Mouse (Mus musculus) liver, embryonic 13.5 days (tissue): ENCODE results near the gene Mypop. TPM values are rescaled to one million over a fixed set of nuclear protein-coding genes. Genes with fewer than 3 reads are reported as not detected.
A peak's percentile ranks its signal among the peaks of the same experiment; 100 is the strongest.

Source experiments
- ATAC-seq: fragments of 200-750 bp; cut with Nextera tagmentation; 2 replicates; pipeline ENCODE4 v1.8.0; 2017; ENCODE audit warnings: low read depth, mild to moderate bottlenecking, moderate number of reproducible peaks, moderate library complexity
- DNase-seq: peaks from one replicate; pipeline ENCODE4 v3.0.0; 2022
- H3K27ac ChIP-seq: fragments of 300-500 bp; sonication (generic); 2 replicates; pipeline ENCODE4 v1.5.1; 2015; ENCODE audit warnings: moderate library complexity, mild to moderate bottlenecking, inconsistent platforms
- H3K27me3 ChIP-seq: fragments of 300-500 bp; sonication (generic); 2 replicates; pipeline ENCODE4 v1.6.1; 2015; ENCODE audit warnings: mild to moderate bottlenecking, inconsistent platforms
- H3K36me3 ChIP-seq: fragments of 300-500 bp; sonication (generic); 2 replicates; pipeline ENCODE4 v1.6.1; 2015; ENCODE audit warnings: mild to moderate bottlenecking, inconsistent platforms
- H3K4me1 ChIP-seq: fragments of 300-500 bp; sonication (generic); replicated peaks from 2 replicates; pipeline ENCODE4 v1.6.1; 2015; ENCODE audit warnings: inconsistent platforms
- H3K4me2 ChIP-seq: fragments of 300-500 bp; sonication (generic); 2 replicates; pipeline ENCODE4 v1.6.1; 2015; ENCODE audit warnings: inconsistent platforms, mild to moderate bottlenecking, moderate library complexity
- H3K4me3 ChIP-seq: fragments of 300-500 bp; sonication (generic); replicated peaks from 2 replicates; pipeline ENCODE4 v1.5.1; 2015; ENCODE audit warnings: mild to moderate bottlenecking, inconsistent platforms
- H3K9ac ChIP-seq: fragments of 300-500 bp; sonication (generic); 2 replicates; pipeline ENCODE4 v1.6.1; 2015; ENCODE audit warnings: mild to moderate bottlenecking, inconsistent platforms
- H3K9me3 ChIP-seq: fragments of 300-500 bp; sonication (generic); replicated peaks from 2 replicates; pipeline ENCODE4 v1.6.1; 2016; ENCODE audit warnings: inconsistent platforms
- WGBS: fragments of 180-500 bp; shearing (Covaris S2); methylation state at CpG from one replicate; pipeline ENCODE4 v1.1.7; 2015; ENCODE audit not compliant: insufficient replicate concordance; 5-methylcytosine and 5-hydroxymethylcytosine counted together
- polyA plus RNA-seq: library from polyadenylated mRNA; unstranded; fragments of >200 nt; fragmentation: Nextera tagmentation; extraction: Ambion mirVana; gene quantifications from 2 replicates; pipeline ENCODE4 v1.2.1, GENCODE M21; 2015

The Mypop gene
- polyA plus RNA-seq, 1 experiment from 2014 or later = 0.37 TPM

DNA sequence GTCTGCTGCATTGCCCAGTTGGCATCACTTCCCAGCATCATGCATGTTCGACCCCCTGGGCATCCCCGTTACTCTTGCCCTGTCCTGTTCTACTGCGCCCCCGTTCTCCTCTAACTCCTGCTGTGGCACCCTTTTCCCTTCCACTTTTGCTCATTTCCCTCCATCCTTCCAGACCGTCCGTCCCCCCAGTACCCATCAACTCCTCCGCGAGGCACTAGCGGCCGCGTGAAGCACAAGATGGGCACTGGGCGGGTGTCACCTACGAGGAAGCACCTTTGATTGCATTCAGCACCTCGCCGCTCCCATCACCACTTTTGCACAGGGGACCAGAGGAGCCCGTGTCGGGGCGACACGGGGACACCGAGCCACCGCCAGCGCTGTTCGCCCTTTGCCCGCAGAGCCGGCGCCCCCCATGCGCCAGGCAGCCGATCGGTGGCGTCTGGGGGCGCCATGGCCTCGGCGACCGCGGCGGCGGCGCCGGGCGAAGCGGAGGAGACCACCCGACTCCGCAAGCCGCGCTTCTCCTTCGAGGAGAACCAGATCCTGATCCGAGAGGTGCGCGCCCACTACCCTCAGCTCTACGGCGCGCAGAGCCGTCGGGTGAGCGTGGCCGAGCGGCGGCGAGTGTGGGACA, 732 bp downstream of the Mypop start:
- DNase-seq = no peak
- Histone ChIP-seq H3K27ac (no peak overlapping the region), H3K9ac (peak overlapping the region; percentile 52)

DNA sequence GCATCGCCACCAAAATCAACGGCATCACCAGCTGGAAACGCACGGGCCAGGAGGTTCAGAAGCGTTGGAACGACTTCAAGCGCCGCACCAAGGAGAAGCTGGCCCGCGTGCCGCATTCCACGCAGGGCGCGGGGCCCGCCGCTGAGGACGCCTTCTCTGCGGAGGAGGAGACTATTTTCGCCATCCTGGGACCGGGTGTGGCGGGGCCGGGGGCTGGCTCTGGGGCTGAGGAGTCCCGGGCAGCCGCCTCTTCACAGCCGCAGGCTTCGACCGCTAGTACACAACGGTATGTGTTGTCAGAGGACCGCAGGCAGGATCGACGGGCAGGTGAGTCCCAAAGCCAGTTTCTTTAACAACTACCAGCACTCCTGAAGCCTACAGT, 1.2 kb downstream of the Mypop start:
- no peaks in the 10 kb centered on the region for H3K9me3 ChIP-seq
- peak overlapping the region; percentile 75 for H3K4me2 ChIP-seq
- ATAC-seq (no peak), DNase-seq (no peak)
- H3K4me1 ChIP-seq = peaks cover 23% of the 10 kb centered on the region
- peaks cover 72% of the 10 kb centered on the region for H3K27me3 ChIP-seq
- no peak overlapping the region for H3K27ac ChIP-seq
- peak overlapping the region; percentile 58 for H3K4me3 ChIP-seq
- H3K36me3 ChIP-seq = 0 out of 2 replicates have a peak, but pooled peaks cover 4% of the 10 kb centered on the region
- peak overlapping the region; percentile 52; the same call in 1 of the 2 replicates for H3K9ac ChIP-seq
- 4% methylated on average over 31 of the region's 31 CpGs for WGBS

More for the DNA sequence above, 732 bp downstream of the Mypop start:
- ATAC-seq = no peak
- H3K36me3 ChIP-seq = 0 out of 2 replicates have a peak, but pooled peaks cover 4% of the 10 kb centered on the region
- H3K4me2 ChIP-seq = peak overlapping the region; percentile 75
- under 1% methylated on average over 59 of the region's 59 CpGs for WGBS
- H3K27me3 ChIP-seq = peaks cover 74% of the 10 kb centered on the region
- H3K4me1 ChIP-seq = peaks cover 23% of the 10 kb centered on the region
- H3K4me3 ChIP-seq = peak overlapping the region; percentile 58
- no peaks in the 10 kb centered on the region for H3K9me3 ChIP-seq

DNA sequence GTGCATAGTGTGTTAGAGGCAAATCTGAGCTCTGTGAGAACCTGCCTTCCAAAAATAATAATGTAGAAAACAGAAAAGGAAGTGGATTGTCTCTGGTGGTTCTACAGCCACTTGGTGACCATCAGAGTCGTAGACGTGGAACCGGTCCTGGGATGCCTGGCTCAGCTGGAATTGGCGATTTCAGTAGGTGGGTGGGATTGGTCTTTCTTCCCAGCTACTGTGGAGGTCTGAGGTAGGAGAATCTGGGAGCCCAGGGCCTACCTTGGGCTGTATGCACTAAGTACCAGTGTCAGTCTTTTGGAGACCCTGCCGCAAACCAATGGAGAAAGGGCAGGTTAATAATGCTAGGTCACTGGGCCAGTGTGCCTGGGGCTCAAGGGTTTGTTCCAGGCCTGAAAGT, 2.0 kb downstream of the Mypop start:
- Histone ChIP-seq H3K27me3 (peaks cover 65% of the 10 kb centered on the region), H3K4me2 (no peak overlapping the region), H3K4me1 (peaks cover 23% of the 10 kb centered on the region), H3K9me3 (no peaks in the 10 kb centered on the region), H3K36me3 (0 out of 2 replicates have a peak, but pooled peaks cover 6% of the 10 kb centered on the region), H3K4me3 (no peak overlapping the region), H3K27ac (no peak overlapping the region), H3K9ac (no peak overlapping the region)
- ATAC-seq (no peak), DNase-seq (no peak)
- WGBS = 71% methylated on average over 5 of the region's 5 CpGs

DNA sequence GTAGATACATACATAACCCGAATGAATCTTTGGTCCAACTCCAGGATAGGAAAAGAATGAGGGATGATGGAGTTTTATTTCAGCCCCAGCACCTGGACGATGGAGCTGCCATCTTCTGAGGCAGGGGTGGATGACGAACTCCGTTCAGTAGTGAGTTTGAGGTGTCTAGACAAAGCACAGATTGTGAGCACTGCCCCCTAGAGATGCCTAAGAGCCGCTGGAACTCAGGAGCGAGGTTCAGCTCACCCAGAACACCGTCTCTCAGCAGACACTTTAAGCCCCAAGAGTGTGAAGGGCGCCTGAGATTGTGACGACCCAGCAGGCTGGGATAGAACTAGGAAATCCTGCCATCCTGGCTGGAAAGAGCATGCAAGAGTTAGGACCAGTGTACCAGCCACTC, 7.8 kb downstream of the Mypop start:
- DNase-seq (no peak), ATAC-seq (no peak)
- WGBS = 53% methylated on average over 9 of the region's 9 CpGs
- Histone ChIP-seq H3K4me3 (no peak overlapping the region), H3K4me1 (peaks cover 37% of the 10 kb centered on the region), H3K9me3 (no peaks in the 10 kb centered on the region), H3K9ac (no peak overlapping the region), H3K4me2 (no peak overlapping the region), H3K27me3 (peaks cover 7% of the 10 kb centered on the region; the same call in 1 of the 2 replicates), H3K27ac (no peak overlapping the region), H3K36me3 (0 out of 2 replicates have a peak, but pooled peaks cover 6% of the 10 kb centered on the region)

DNA sequence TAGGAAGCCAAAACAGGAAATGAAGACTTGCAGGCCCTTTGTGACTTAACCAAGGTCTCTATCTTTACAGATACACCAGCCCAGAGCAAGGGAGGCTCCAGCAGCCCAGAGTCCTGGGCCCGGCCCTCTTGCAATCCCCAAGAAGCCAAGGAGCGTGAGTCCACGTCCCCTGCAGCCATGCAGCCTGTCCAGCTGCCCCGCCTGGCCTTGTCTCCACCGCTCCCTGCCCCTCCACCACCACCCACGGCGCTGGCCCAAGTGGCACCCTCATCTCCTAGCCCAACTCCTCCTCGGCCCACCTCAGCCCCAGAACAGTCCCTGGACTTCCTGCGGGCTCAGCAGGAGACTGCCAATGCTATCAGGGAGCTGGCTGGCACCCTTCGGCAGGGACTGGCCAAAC, 9.4 kb downstream of the Mypop start:
- Histone ChIP-seq H3K9ac (peak overlapping the region; percentile 70), H3K9me3 (no peaks in the 10 kb centered on the region), H3K27ac (peak overlapping the region; percentile 66), H3K4me1 (peaks cover 46% of the 10 kb centered on the region), H3K27me3 (no peaks in the 10 kb centered on the region), H3K36me3 (peaks cover 8% of the 10 kb centered on the region), H3K4me2 (peak overlapping the region; percentile 99), H3K4me3 (peak overlapping the region; percentile 58)
- ATAC-seq = no peak
- WGBS = 30% methylated on average over 10 of the region's 10 CpGs
- no peak for DNase-seq

DNA sequence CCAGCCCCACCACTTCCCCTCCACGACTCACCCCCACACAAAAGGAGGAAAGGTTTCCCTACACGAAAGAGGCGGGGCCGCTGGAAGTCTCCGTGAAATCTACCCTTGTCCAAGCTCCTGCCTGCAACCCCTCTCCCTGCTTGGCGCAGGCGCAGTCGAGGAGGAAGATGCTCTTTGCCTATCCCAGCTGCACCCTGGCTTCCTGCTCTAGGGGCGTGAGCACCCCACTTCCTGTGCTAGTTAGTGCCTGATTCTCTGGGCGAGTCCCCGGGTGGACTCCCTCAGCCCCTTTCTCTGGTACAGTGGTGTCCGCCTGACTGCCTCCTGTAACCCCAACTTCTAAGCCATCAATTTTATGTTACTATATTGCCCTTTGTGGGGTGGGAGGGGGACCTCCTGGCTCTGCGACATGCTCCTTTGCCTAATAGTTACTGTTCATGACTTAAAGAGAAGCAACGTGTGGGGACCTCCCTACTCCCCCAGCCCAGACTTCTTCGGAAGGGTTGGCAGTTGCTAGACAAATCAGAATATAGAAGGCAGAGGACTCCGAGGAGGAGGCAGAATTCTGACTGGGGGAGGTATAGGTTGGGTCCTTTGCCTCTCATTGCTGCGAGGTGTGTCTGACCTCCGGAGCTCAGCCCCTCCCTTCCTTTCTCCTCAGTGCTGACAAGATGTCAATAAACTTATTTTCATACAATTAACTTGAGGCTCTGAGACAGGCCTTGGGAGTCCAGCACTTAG, 10.2 kb downstream of the Mypop start:
- H3K4me3 ChIP-seq = peak overlapping the region; percentile 58
- no peaks in the 10 kb centered on the region for H3K9me3 ChIP-seq
- peak overlapping the region; percentile 70 for H3K9ac ChIP-seq
- peaks cover 54% of the 10 kb centered on the region for H3K4me1 ChIP-seq
- ATAC-seq = peak; percentile 18; the same call in 1 of the 2 replicates
- H3K27ac ChIP-seq = peak overlapping the region; percentile 91
- WGBS = 18% methylated on average over 18 of the region's 18 CpGs
- DNase-seq = peak; percentile 70
- peak overlapping the region; percentile 99 for H3K4me2 ChIP-seq
- H3K27me3 ChIP-seq = no peaks in the 10 kb centered on the region
- H3K36me3 ChIP-seq = peaks cover 16% of the 10 kb centered on the region

DNA sequence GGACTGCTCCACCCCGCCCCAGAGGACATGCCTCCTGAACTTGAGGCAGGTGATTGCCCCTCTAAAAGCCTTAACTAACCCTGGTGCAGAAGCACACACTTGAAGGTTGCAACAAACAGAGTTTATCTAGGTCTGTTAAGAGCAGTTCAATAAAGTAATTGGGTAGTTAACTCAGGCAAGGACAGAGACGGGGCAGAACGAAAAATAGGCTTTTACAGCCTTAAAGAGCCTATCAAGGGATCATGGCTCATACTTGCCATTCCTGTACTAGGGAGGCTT, 10.7 kb downstream of the Mypop start:
- Histone ChIP-seq H3K27ac (peak overlapping the region; percentile 91), H3K4me3 (peak overlapping the region; percentile 58), H3K9me3 (no peaks in the 10 kb centered on the region), H3K36me3 (peaks cover 17% of the 10 kb centered on the region), H3K4me1 (peaks cover 59% of the 10 kb centered on the region), H3K9ac (peak overlapping the region; percentile 70), H3K27me3 (no peaks in the 10 kb centered on the region), H3K4me2 (peak overlapping the region; percentile 99)
- WGBS = 75% methylated on average over 3 of the region's 3 CpGs
- DNase-seq = no peak
- no peak for ATAC-seq

DNA sequence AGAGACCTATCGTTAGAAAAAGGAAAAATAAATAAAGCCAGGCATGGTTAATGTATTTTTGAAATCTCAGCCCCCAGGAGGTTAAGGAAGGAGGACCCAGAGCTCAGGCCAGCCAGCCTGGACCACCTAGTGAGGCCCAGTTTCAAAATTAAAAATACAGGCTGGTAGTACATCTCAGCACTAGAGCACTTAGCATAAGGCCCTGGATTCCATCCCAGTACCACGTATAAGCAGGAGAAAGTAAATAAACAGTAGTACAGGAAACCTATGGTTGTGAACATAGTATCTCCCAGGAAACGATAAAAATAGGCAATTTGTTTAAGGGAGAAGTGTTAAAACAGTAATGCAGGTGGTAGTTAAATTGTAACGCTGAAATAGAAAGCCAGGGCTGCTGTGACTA, 11.1 kb downstream of the Mypop start:
- DNase-seq (no peak), ATAC-seq (no peak)
- Histone ChIP-seq H3K9ac (0 out of 2 replicates have a peak overlapping the region, but pooled peaks have one; percentile 70), H3K4me1 (peaks cover 62% of the 10 kb centered on the region), H3K36me3 (peaks cover 20% of the 10 kb centered on the region), H3K4me2 (peak overlapping the region; percentile 99), H3K27me3 (no peaks in the 10 kb centered on the region), H3K27ac (peak overlapping the region; percentile 91), H3K9me3 (no peaks in the 10 kb centered on the region), H3K4me3 (peak overlapping the region; percentile 59)
- WGBS = 35% methylated on average over 4 of the region's 4 CpGs

DNA sequence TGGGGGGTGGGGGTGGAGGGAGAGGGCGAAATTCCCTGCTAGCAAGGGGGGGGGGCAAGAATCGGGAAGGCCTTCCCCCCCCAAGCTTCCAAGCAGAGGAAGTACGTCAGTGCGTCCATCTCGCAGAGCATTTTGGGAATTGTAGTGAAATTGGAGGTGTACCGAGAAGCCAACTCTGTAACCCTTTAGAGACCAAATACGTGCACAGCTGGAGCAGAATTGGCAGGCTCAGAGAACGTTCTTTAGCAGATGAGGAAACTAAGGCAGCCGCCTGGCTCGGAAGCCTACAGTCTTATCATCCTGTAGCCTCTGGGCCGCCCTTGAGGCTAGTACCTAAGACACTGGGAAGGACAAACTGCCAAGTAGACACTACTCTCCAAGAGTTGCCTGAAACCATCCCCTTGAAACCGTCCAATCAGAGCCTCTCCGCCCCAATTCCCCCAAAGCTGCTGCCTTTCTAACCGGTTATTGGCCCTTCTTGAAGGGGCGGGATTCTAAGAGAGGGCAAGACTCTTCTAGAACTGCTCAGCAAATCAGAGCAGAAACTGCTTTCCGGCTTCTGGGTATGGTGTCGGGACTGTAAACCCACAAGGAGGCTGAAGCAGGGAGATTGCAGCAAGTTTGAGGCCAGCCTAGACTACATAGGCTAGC, 11.9 kb downstream of the Mypop start:
- H3K4me2 ChIP-seq = peak overlapping the region; percentile 99
- under 1% methylated on average over 17 of the region's 17 CpGs for WGBS
- peak overlapping the region; percentile 91 for H3K27ac ChIP-seq
- peak overlapping the region; percentile 59 for H3K4me3 ChIP-seq
- peak overlapping the region; percentile 69 for H3K9ac ChIP-seq
- peaks cover 69% of the 10 kb centered on the region for H3K4me1 ChIP-seq
- no peaks in the 10 kb centered on the region for H3K9me3 ChIP-seq
- H3K27me3 ChIP-seq = no peaks in the 10 kb centered on the region
- ATAC-seq (peak; percentile 67), DNase-seq (peak; percentile 76)
- H3K36me3 ChIP-seq = peaks cover 18% of the 10 kb centered on the region

DNA sequence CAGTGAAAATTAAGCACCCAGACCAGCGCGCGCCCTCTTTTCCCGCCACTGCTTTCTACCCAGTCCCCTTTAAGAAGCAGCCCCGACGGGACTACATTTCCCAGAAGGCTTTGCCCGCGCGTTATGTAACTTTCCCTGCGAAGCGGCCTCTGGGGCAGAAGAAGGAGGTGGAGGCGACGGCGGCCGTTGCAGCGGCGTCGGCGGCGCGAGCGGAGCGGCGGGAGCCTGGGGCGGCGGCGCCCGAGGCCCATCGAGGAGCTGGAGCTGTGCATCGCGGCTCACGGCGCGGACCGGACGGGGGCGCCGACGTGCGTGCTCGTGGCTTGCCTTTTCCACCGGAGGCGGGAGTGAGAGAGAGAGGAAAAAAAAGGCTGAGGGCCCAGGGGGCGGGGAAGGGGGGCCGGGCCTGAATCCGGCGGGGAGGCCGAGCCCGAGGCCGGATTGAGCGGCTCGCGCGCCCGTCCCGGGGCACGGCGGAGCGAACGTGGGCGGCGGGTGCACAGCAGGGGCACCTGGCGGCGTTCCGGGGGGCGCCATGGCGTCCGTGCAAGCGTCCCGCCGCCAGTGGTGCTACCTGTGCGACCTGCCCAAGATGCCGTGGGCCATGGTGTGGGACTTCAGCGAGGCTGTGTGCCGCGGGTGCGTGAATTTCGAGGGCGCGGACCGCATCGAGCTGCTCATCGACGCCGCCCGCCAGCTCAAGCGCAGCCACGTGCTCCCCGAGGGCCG, 13.0 kb downstream of the Mypop start, which contains the start of gene Irf2bp1:
TSS of gene Irf2bp1 (plus strand) at position 143 of the 729 bp plus-strand sequence.
- no peaks in the 10 kb centered on the region for H3K27me3 ChIP-seq
- H3K9me3 ChIP-seq = no peaks in the 10 kb centered on the region
- H3K4me3 ChIP-seq = peak within 1 kb of the TSS; percentile 84
- DNase-seq = peak; percentile 88
- H3K27ac ChIP-seq = peak within 1 kb of the TSS; percentile 91
- peak within 1 kb of the TSS; percentile 90 for H3K9ac ChIP-seq
- H3K4me2 ChIP-seq = peak within 1 kb of the TSS; percentile 99
- peaks cover 75% of the 10 kb centered on the region for H3K4me1 ChIP-seq
- whole genome bisulfite sequencing = under 1% methylated on average over 86 of the region's 90 CpGs
- peak; percentile 62 for ATAC-seq
- peaks cover 18% of the 10 kb centered on the region for H3K36me3 ChIP-seq

DNA sequence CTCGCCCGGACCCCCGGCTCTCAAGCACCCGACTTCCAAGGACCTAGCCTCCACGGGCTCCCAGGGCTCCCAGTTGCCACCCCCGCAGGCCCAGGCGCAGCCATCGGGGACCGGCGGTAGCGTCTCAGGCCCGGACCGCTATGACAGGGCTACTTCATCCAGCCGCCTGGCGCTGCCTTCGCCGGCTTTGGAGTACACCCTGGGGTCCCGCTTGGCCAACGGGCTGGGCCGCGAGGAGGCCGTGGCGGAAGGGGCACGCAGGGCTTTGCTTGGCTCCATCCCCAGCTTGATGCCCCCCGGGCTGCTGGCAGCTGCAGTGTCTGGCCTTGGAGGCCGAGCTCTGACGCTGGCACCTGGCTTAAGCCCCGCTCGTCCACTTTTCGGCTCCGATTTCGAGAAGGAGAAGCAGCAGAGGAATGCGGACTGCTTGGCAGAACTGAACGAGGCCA, 13.6 kb downstream of the Mypop start:
- H3K27me3 ChIP-seq = no peaks in the 10 kb centered on the region
- no peak for DNase-seq

More for the DNA sequence above, 13.6 kb downstream of the Mypop start:
- 11% methylated on average over 34 of the region's 34 CpGs for WGBS
- peak overlapping the region; percentile 84 for H3K4me3 ChIP-seq
- peak overlapping the region; percentile 99 for H3K4me2 ChIP-seq
- peak overlapping the region; percentile 90 for H3K9ac ChIP-seq
- peak overlapping the region; percentile 91 for H3K27ac ChIP-seq
- peaks cover 18% of the 10 kb centered on the region for H3K36me3 ChIP-seq
- no peak for ATAC-seq
- H3K4me1 ChIP-seq = peaks cover 78% of the 10 kb centered on the region
- H3K9me3 ChIP-seq = no peaks in the 10 kb centered on the region
